ENCODE assay signal across 8 mouse cellular contexts in the genomic region with DNA sequence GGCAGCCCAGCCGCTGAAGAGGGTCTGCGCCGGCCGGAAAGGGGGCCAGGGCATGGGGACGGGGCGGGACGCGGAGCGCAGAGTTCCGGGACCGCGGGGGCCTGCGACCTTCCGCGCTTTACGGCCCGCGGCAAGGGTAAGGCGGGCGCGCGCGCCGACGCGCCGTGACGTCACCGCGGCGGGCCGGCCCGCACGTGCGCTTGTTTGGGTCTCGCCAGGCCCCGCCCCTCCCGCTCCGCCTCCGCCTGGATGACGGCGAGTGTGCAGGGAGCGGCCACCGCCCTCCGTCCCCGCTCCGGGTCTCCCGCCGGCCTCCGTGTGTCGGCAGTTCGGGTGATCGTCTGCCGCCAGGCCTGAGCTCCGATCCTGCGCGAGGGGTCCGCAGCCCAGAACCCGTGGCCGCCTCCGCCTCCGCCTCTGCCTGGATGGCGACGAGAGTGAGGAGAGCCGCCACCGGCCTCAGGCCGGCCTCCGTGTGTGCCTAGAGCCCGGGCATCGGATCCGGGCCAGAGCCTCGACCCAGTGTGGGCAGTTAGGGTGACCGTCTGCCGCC. TPM values are rescaled to one million over a fixed set of nuclear protein-coding genes. Genes with fewer than 3 reads are reported as not detected.
DNase-seq lines count a peak whose midpoint lies in the region; ATAC-seq and TF ChIP-seq lines count a peak whose summit lies in the region.
"Not testable (repeated sequence)": the region's sequence is repeated elsewhere in the genome, so short reads cannot be mapped to it uniquely, and the experiment has no call there.

No protein-coding gene starts in this region.

- peak overlapping the region; percentile 77 for H3K9ac ChIP-seq in heart, embryonic 11.5 days (ENCODE audit: low read depth, low read length)
- peak overlapping the region; percentile 73 for H3K9ac ChIP-seq in kidney, embryonic 16.5 days (replicated peaks; ENCODE audit: low read length)
- peak overlapping the region; percentile 96 for H3K9ac ChIP-seq in liver, adult 2 months (ENCODE audit: low read depth, low read length)

- TF ChIP-seq POLR2A in bone marrow macrophage, adult 2 months (IDR thresholded peaks at IDR 0.05; ENCODE audit: borderline replicate concordance, low read depth, low read length), result not testable (repeated sequence)
- TF ChIP-seq POLR2A in embryonic fibroblast, embryonic 13.5 days (IDR thresholded peaks at IDR 0.05; ENCODE audit: low read depth, low read length), result peak; percentile 69
- peak; percentile 39; the same call in 1 of the 2 replicates for TF ChIP-seq POLR2A in liver, adult 2 months (IDR thresholded peaks at IDR 0.05; ENCODE audit: extremely low read depth, insufficient read depth, low read length)
- peak; percentile 80 for TF ChIP-seq POLR2A in myocyte (IDR thresholded peaks at IDR 0.05; ENCODE audit: insufficient read length, low read depth)

- peaks cover 17% of the 10 kb centered on the region; the same call in 1 of the 2 replicates for H3K79me2 ChIP-seq in liver, adult 2 months (ENCODE audit: control insufficient read depth, insufficient read depth, low read length)
- not testable (repeated sequence) for H3K79me2 ChIP-seq in myocyte (ENCODE audit: control insufficient read depth, insufficient read depth)

- H3K27ac ChIP-seq in bone marrow macrophage, adult 2 months (ENCODE audit: insufficient read depth, low read depth, low read length); heart, embryonic 11.5 days (ENCODE audit: low read depth, low read length): not testable (repeated sequence)
- H3K27ac ChIP-seq in embryonic fibroblast, embryonic 13.5 days (ENCODE audit: insufficient read depth, low read length), result peak overlapping the region; percentile 28; the same call in 1 of the 2 replicates
- 0 out of 2 replicates have a peak overlapping the region, but pooled peaks have one; percentile 13 for H3K27ac ChIP-seq in kidney, embryonic 16.5 days (ENCODE audit: low read length)
- H3K27ac ChIP-seq in liver, adult 2 months (replicated peaks; ENCODE audit: insufficient read depth, low read depth, low read length), result peak overlapping the region; percentile 51

- peak; percentile 91 for DNase-seq in A20 (ENCODE audit: low read depth, low spot score)
- peak; percentile 56 for DNase-seq in liver, adult 2 months (ENCODE audit: extremely low read depth, low read depth, low spot score)
- DNase-seq in splenic B cell, adult 2 months (ENCODE audit: low read depth, low spot score), result peak; percentile 94

- WGBS in heart, embryonic 11.5 days (ENCODE audit: insufficient replicate concordance), result under 1% methylated on average over 53 of the region's 74 CpGs
- WGBS in kidney, embryonic 16.5 days, result 0% methylated on average over 37 of the region's 74 CpGs
- WGBS in liver, adult 2 months, result under 1% methylated on average over 73 of the region's 74 CpGs

- TF ChIP-seq CTCF in bone marrow macrophage, adult 2 months (IDR thresholded peaks at IDR 0.05; ENCODE audit: low read depth, low read length); embryonic fibroblast, embryonic 13.5 days (IDR thresholded peaks at IDR 0.05; ENCODE audit: borderline replicate concordance, insufficient read depth, low read length); liver, adult 2 months (IDR thresholded peaks at IDR 0.05; ENCODE audit: low read depth, low read length): not testable (repeated sequence)

- peak overlapping the region; percentile 97 for H3K4me3 ChIP-seq in bone marrow macrophage, adult 2 months (ENCODE audit: insufficient read depth, low read length)
- peak overlapping the region; percentile 56 for H3K4me3 ChIP-seq in embryonic fibroblast, embryonic 13.5 days (ENCODE audit: insufficient read depth, low read length)
- peak overlapping the region; percentile 71 for H3K4me3 ChIP-seq in heart, embryonic 11.5 days (ENCODE audit: low read depth, low read length)
- H3K4me3 ChIP-seq in kidney, embryonic 16.5 days (ENCODE audit: low read length), result peak overlapping the region; percentile 72
- H3K4me3 ChIP-seq in liver, adult 2 months (ENCODE audit: insufficient read depth, low read depth, low read length), result peak overlapping the region; percentile 84
- H3K4me3 ChIP-seq in myocyte, result peak overlapping the region; percentile 26

- H3K4me1 ChIP-seq in bone marrow macrophage, adult 2 months (ENCODE audit: control insufficient read depth, insufficient read depth, low read length); embryonic fibroblast, embryonic 13.5 days (ENCODE audit: control insufficient read depth, insufficient read depth, low read length); heart, embryonic 11.5 days (ENCODE audit: control insufficient read depth, insufficient read depth, low read length); liver, adult 2 months (ENCODE audit: control insufficient read depth, insufficient read depth, low read length): not testable (repeated sequence)
- peaks cover 11% of the 10 kb centered on the region; the same call in 1 of the 2 replicates for H3K4me1 ChIP-seq in kidney, embryonic 16.5 days (ENCODE audit: insufficient read depth, low read length)

- H3K27me3 ChIP-seq in heart, embryonic 11.5 days (ENCODE audit: control insufficient read depth, insufficient read depth, low read length); kidney, embryonic 16.5 days (ENCODE audit: insufficient read depth, low read length); liver, adult 2 months (ENCODE audit: control insufficient read depth, insufficient read depth, low read length); myocyte (ENCODE audit: control insufficient read depth, insufficient read depth, insufficient read length); splenic B cell, adult 2 months (ENCODE audit: control insufficient read depth, insufficient read depth, low read length, poor library complexity, severe bottlenecking): not testable (repeated sequence)

- not testable (repeated sequence) for H3K36me3 ChIP-seq in heart, embryonic 11.5 days (ENCODE audit: control insufficient read depth, insufficient read depth, low read length); kidney, embryonic 16.5 days (ENCODE audit: insufficient read depth, low read length); liver, adult 2 months (ENCODE audit: control insufficient read depth, insufficient read depth, low read length); myocyte (ENCODE audit: control insufficient read depth, insufficient read depth); splenic B cell, adult 2 months (ENCODE audit: control insufficient read depth, insufficient read depth, low read length, poor library complexity, severe bottlenecking)

- peak; percentile 93 for ATAC-seq in heart, embryonic 11.5 days (replicated peaks; ENCODE audit: insufficient number of reproducible peaks, low FRiP score, low TSS enrichment)
- ATAC-seq in kidney, embryonic 16.5 days (ENCODE audit: low FRiP score, low TSS enrichment), result peak; percentile 96

- not testable (repeated sequence) for H3K9me3 ChIP-seq in heart, embryonic 11.5 days (replicated peaks; ENCODE audit: control insufficient read depth, low read length); kidney, embryonic 16.5 days (ENCODE audit: low read length)

- H3K4me2 ChIP-seq in heart, embryonic 11.5 days, result peak overlapping the region; percentile 87
- peak overlapping the region; percentile 74 for H3K4me2 ChIP-seq in kidney, embryonic 16.5 days (replicated peaks; ENCODE audit: low read depth, low read length)
- H3K4me2 ChIP-seq in myocyte (ENCODE audit: low read depth), result peak overlapping the region; percentile 92

- H3ac ChIP-seq in myocyte (ENCODE audit: control insufficient read depth, insufficient read length), result peak overlapping the region; percentile 4

TF ChIP-seq in myocyte, 11 proteins besides CTCF, POLR2A, EP300 and RAD21:
- TF ChIP-seq MYOD1 (IDR thresholded peaks at IDR 0.05; ENCODE audit: control insufficient read depth in 1 of 3, insufficient read length in 2 of 3, low read depth in 2 of 3) (peak in 1 of 3 experiments; percentile 17), POLR2AphosphoS2 (IDR thresholded peaks at IDR 0.05; ENCODE audit: insufficient read length, low read depth) (peak; percentile 58), MYOG (IDR thresholded peaks at IDR 0.05; ENCODE audit: control insufficient read depth in 1 of 3, insufficient read depth in 1 of 3, insufficient read length in 2 of 3, low read depth in 2 of 3) (peak in 1 of 3 experiments; percentile 8)

RNA-seq across cellular contexts. Expression of a gene that starts 51.1 kb away (rescaled TPM):
- 8.1 and 11.3 TPM in 2 replicates for polyA plus RNA-seq in bone marrow macrophage, adult 2 months (2012; ENCODE audit: insufficient read depth, insufficient read length, missing spikeins)
- 15.1 and 18.5 TPM in 2 replicates for polyA plus RNA-seq in embryonic fibroblast, embryonic 13.5 days (2011; ENCODE audit: insufficient read length, low read depth, missing spikeins)
- 6.3 and 8.2 TPM in 2 replicates for polyA plus RNA-seq in heart, embryonic 11.5 days (2014; fragmentation: Nextera tagmentation; extraction: Ambion mirVana)
- polyA plus RNA-seq in kidney, embryonic 16.5 days (2015; fragmentation: Nextera tagmentation; extraction: Ambion mirVana), result 10.5 and 12.7 TPM in 2 replicates
- total RNA-seq in liver, adult 2 months (2014; rRNA removed), result 18.3 and 18.4 TPM in 2 replicates
- 7.7 and 9.6 TPM in 2 replicates for polyA plus RNA-seq in liver, adult 2 months (2012; rRNA removed)
- polyA plus RNA-seq in myocyte (2012; fragmentation: generic; extraction: Trizol), result 8.6 TPM

RNA-seq across cellular contexts. Expression of a gene that starts 53.3 kb away (rescaled TPM):
- not detected in 2 replicates for polyA plus RNA-seq in bone marrow macrophage, adult 2 months (2012; ENCODE audit: insufficient read depth, insufficient read length, missing spikeins)
- not detected in 2 replicates for polyA plus RNA-seq in embryonic fibroblast, embryonic 13.5 days (2011; ENCODE audit: insufficient read length, low read depth, missing spikeins)
- not detected in 2 replicates for polyA plus RNA-seq in heart, embryonic 11.5 days (2014; fragmentation: Nextera tagmentation; extraction: Ambion mirVana)
- 87.0 and 94.7 TPM in 2 replicates for polyA plus RNA-seq in kidney, embryonic 16.5 days (2015; fragmentation: Nextera tagmentation; extraction: Ambion mirVana)
- not detected in 2 replicates for total RNA-seq in liver, adult 2 months (2014; rRNA removed)
- not detected in 2 replicates for polyA plus RNA-seq in liver, adult 2 months (2012; rRNA removed)
- 1.2 TPM for polyA plus RNA-seq in myocyte (2012; fragmentation: generic; extraction: Trizol)

Comparison
In these comparisons a context has a peak if more than half of its experiments do, and no peak if none do; other contexts are left out.
1. H3K4me3 ChIP-seq: peak in every context shown above with its lines; median percentile 97 in bone marrow macrophage, adult 2 months; 84 in liver, adult 2 months; 72 in kidney, embryonic 16.5 days; 71 in heart, embryonic 11.5 days; 56 in embryonic fibroblast, embryonic 13.5 days; 26 in myocyte.
2. RNA of a gene that starts 53.3 kb away (polyA plus RNA-seq): 87.0 to 94.7 TPM in kidney, embryonic 16.5 days; 1.2 TPM in myocyte (single experiment), not detected in bone marrow macrophage, adult 2 months, not detected in embryonic fibroblast, embryonic 13.5 days, not detected in heart, embryonic 11.5 days and not detected in liver, adult 2 months; every median in the first group is over 10 times any median in the second.
3. Peak in every context shown above with its lines, with median percentiles within 50 percentile points of each other: DNase-seq, H3K4me2 ChIP-seq and H3K9ac ChIP-seq.